Mouse (Mus musculus): ENCODE data around the gene Tpbgl.

Tpbgl gene

GRCm38 (mm10) chr7:99626376-99627270, at the start of gene Tpbgl:
Gene Tpbgl (minus strand): TSS chr7:99627103.
- DNase-seq (ENCODE audit: low read depth, low spot score) = peak; percentile 59

- DNase-seq (ENCODE audit: low read depth, low spot score) = no peak
Measured at GRCm38 (mm10) chr7:99674890-99675289, 48.0 kb upstream of the Tpbgl start.

- no peak for DNase-seq (ENCODE audit: low read depth, low spot score)
Measured at GRCm38 (mm10) chr7:99674209-99674608, 47.3 kb upstream of the Tpbgl start.

- no peak for DNase-seq (ENCODE audit: low read depth, low spot score)
Measured at GRCm38 (mm10) chr7:99673188-99673587, 46.3 kb upstream of the Tpbgl start.

- DNase-seq (ENCODE audit: low read depth, low spot score) = no peak
Measured at GRCm38 (mm10) chr7:99671544-99672435, 44.9 kb upstream of the Tpbgl start.

GRCm38 (mm10) chr7:99670915-99671314, 44.0 kb upstream of the Tpbgl start:
- peak; percentile 6 for DNase-seq (ENCODE audit: low read depth, low spot score)

GRCm38 (mm10) chr7:99668802-99669201, 41.9 kb upstream of the Tpbgl start:
- no peak for DNase-seq (ENCODE audit: low read depth, low spot score)

GRCm38 (mm10) chr7:99667096-99667495, 40.2 kb upstream of the Tpbgl start:
- DNase-seq (ENCODE audit: low read depth, low spot score) = no peak

- no peak for DNase-seq (ENCODE audit: low read depth, low spot score)
Measured at GRCm38 (mm10) chr7:99665731-99666452, 39.0 kb upstream of the Tpbgl start.

- no peak for DNase-seq (ENCODE audit: low read depth, low spot score)
Measured at GRCm38 (mm10) chr7:99664571-99665485, 37.9 kb upstream of the Tpbgl start.

- no peak for DNase-seq (ENCODE audit: low read depth, low spot score)
Measured at GRCm38 (mm10) chr7:99663507-99664220, 36.8 kb upstream of the Tpbgl start.

GRCm38 (mm10) chr7:99662311-99662710, 35.4 kb upstream of the Tpbgl start:
- no peak for DNase-seq (ENCODE audit: low read depth, low spot score)

GRCm38 (mm10) chr7:99661571-99662230, 34.8 kb upstream of the Tpbgl start:
- no peak for DNase-seq (ENCODE audit: low read depth, low spot score)

GRCm38 (mm10) chr7:99661071-99661470, 34.2 kb upstream of the Tpbgl start:
- DNase-seq (ENCODE audit: low read depth, low spot score) = no peak

- DNase-seq (ENCODE audit: low read depth, low spot score) = peak; percentile 83
Measured at GRCm38 (mm10) chr7:99659379-99660029, 32.6 kb upstream of the Tpbgl start.

GRCm38 (mm10) chr7:99654244-99654643, 27.3 kb upstream of the Tpbgl start:
- DNase-seq (ENCODE audit: low read depth, low spot score) = no peak

- DNase-seq (ENCODE audit: low read depth, low spot score) = no peak
Measured at GRCm38 (mm10) chr7:99649585-99649984, 22.7 kb upstream of the Tpbgl start.

- peak; percentile 48 for DNase-seq (ENCODE audit: low read depth, low spot score)
Measured at GRCm38 (mm10) chr7:99648623-99649022, 21.7 kb upstream of the Tpbgl start.

- no peak for DNase-seq (ENCODE audit: low read depth, low spot score)
Measured at GRCm38 (mm10) chr7:99644701-99645100, 17.8 kb upstream of the Tpbgl start.
